Mouse (Mus musculus) CH12.LX (cell line): ENCODE data around the gene Mgarp.

Experiments
- ETS1 ChIP-seq: conservative IDR thresholded peaks from 2 replicates; pipeline ENCODE4 v1.6.1; 2012; ENCODE audit warnings: low read depth, mild to moderate bottlenecking, inconsistent platforms, low read length, improper control_type of control experiment, moderate library complexity
- MAX ChIP-seq: IDR thresholded peaks from 2 replicates; pipeline ENCODE4 v1.6.1; 2011; ENCODE audit warnings: low read length, improper control_type of control experiment
- MEF2A ChIP-seq: IDR thresholded peaks from 2 replicates; pipeline ENCODE4 v1.6.1; 2014; ENCODE audit warnings: low read depth, mild to moderate bottlenecking, inconsistent platforms, low read length, improper control_type of control experiment, borderline replicate concordance
- ZMIZ1 ChIP-seq: IDR thresholded peaks from 2 replicates; pipeline ENCODE4 v1.6.1; 2012; ENCODE audit warnings: low read depth, mild to moderate bottlenecking, inconsistent platforms, low read length, improper control_type of control experiment

- no peak for TF ChIP-seq MEF2A
- TF ChIP-seq ETS1, result no peak
- no peak for TF ChIP-seq ZMIZ1
- TF ChIP-seq MAX, result no peak
These were observed 53.3 kb downstream of the Mgarp start for GRCm38 (mm10) chr3:51343260-51343659.
